Mouse (Mus musculus) heart, adult 2 months (tissue): ENCODE measurements around the gene Gm21188. TPM values are rescaled to one million over a fixed set of nuclear protein-coding genes. Genes with fewer than 3 reads are reported as not detected.
"Not testable (repeated sequence)": the region's sequence is repeated elsewhere in the genome, so short reads cannot be mapped to it uniquely, and the experiment has no call there.

ENCODE experiments used
- DNase-seq, 2 experiments: peaks; one replicate each; pipeline ENCODE4 v3.0.0; 2021
- H3K27ac ChIP-seq: fragments of 200-600 bp; 2 replicates; pipeline ENCODE4 v1.8.1; 2022
- H3K27me3 ChIP-seq: fragments of 200-500 bp; 2 replicates; pipeline ENCODE4 v1.6.1; 2012; ENCODE audit warnings: mild to moderate bottlenecking, low read length, inconsistent platforms, mixed read lengths; ENCODE audit not compliant: control insufficient read depth, insufficient read depth
- H3K36me3 ChIP-seq: fragments of 200-500 bp; 2 replicates; pipeline ENCODE4 v1.6.1; 2012; ENCODE audit warnings: low read length, inconsistent platforms; ENCODE audit not compliant: control insufficient read depth, insufficient read depth
- H3K4me1 ChIP-seq: fragments of 200-500 bp; 2 replicates; pipeline ENCODE4 v1.6.1; 2011; ENCODE audit warnings: low read length; ENCODE audit not compliant: control insufficient read depth, insufficient read depth
- H3K4me3 ChIP-seq: fragments of 200-600 bp; 2 replicates; pipeline ENCODE4 v1.8.1; 2022
- H3K79me2 ChIP-seq: fragments of 200-500 bp; replicated peaks from 2 replicates; pipeline ENCODE4 v1.6.1; 2012; ENCODE audit warnings: mild to moderate bottlenecking, inconsistent platforms, low read length, moderate library complexity, mixed read lengths; ENCODE audit not compliant: control insufficient read depth, insufficient read depth
- H3K9ac ChIP-seq: fragments of 200-500 bp; 2 replicates; pipeline ENCODE4 v1.6.1; 2012; ENCODE audit warnings: low read depth, mild to moderate bottlenecking, control low read depth, inconsistent platforms, low read length, mixed read lengths
- WGBS: fragments of 180-500 bp; shearing (Covaris S2); methylation state at CpG from one replicate; pipeline ENCODE4 v1.1.7; 2018; 5-methylcytosine and 5-hydroxymethylcytosine counted together
- intact Hi-C: fragments of 180-260 bp; cut with DNase I; formaldehyde crosslinking; loops from one replicate; pipeline ENCODE4 v1.15.1; 2025
- polyA plus RNA-seq: library from polyadenylated mRNA; depleted of rRNA; stranded (reverse); fragments of >200 nt; gene quantifications from 2 replicates; pipeline ENCODE4 v1.2.3, GENCODE M21; 2012
- total RNA-seq, 2 experiments: library from RNA; stranded (reverse); gene quantifications; 2 replicates each; pipeline ENCODE4 v1.2.3; 2021

The Gm21188 gene
- total and polyA plus RNA-seq, 3 experiments, result 0.23 to 0.29 TPM; not detected in 1

DNA sequence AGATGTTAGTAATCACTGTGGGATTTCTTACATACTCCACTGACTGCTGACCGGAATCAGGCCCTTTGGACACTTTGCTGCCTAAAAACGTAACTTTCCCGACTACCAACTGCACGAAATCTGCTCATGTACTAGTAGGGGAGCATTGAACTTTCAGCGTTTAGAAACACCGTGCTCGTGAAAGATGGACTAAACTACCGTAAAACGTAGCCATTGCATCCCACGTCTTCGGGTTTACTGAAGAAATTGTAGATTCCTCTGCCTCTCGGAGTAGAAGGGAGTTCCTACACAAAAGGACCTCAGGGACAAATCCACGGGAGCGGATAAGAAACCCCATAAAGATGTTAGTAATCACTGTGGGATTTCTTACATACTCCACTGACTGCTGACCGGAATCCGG is 20.3 kb downstream of the Gm21188 start:
- H3K4me3 ChIP-seq, intact Hi-C loops, H3K9ac ChIP-seq, H3K4me1 ChIP-seq, H3K27ac ChIP-seq, H3K36me3 ChIP-seq, H3K27me3 ChIP-seq, H3K79me2 ChIP-seq: not testable (repeated sequence)
- DNase-seq, result peak in 1 of 2 experiments; percentile 51
- WGBS, result 3% methylated on average over 16 of the region's 16 CpGs

DNA sequence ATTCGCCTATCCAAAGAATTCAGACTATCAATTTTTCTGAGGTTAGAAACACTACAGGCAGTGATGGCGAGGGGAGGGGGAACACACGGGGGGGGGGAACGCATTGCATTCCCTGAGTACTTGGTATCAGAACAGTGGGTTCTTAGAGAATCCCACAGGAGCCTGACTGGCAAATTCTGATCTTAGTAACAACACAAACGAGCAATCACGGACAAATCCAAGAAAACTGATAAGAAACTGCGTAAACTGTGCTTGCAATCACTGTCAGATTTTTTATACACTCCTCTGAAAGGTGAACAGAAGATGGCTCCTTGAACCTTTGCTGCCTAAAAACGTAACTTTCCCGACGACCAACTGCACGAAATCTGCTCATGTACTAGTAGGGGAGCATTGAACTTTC is 24.6 kb downstream of the Gm21188 start:
- H3K9ac ChIP-seq, H3K4me1 ChIP-seq, H3K27me3 ChIP-seq, H3K36me3 ChIP-seq, intact Hi-C loops, DNase-seq, H3K27ac ChIP-seq, H3K79me2 ChIP-seq, H3K4me3 ChIP-seq: not testable (repeated sequence)
- WGBS, result 3% methylated on average over 11 of the region's 11 CpGs

DNA sequence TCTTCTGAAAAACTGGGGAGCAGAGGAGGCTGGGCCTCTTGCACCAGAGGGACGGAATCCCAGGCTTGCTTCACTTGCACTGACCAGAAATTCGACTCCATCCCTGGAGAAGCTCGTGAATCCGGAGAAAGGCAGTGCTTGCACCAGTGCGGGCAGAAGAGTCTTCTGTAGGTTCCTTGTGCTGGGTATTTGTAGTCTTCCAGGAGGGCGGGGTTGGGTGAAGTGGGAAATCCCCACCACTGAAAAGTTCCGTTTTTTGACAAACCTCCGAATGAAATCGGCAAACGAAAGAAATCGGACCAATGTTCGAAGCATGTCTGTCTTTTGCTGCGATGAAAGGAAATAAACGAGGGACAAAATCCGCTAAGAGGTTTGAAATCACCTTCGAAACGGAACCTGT is 25.1 kb downstream of the Gm21188 start, which contains the start of gene Gm36079:
Gene Gm36079 (minus strand): TSS at position 101 of the 400 bp plus-strand sequence.
- H3K27me3 ChIP-seq, DNase-seq, intact Hi-C loops, H3K9ac ChIP-seq, H3K79me2 ChIP-seq, H3K4me1 ChIP-seq, H3K4me3 ChIP-seq, H3K27ac ChIP-seq, H3K36me3 ChIP-seq: not testable (repeated sequence)
- WGBS, result 0% methylated on average over 3 of the region's 17 CpGs

GRCm38 (mm10) chr13:120026373-120026772 is 25.6 kb downstream of the Gm21188 start:
- DNase-seq, H3K9ac ChIP-seq, H3K36me3 ChIP-seq, intact Hi-C loops, H3K27me3 ChIP-seq, H3K4me1 ChIP-seq, H3K27ac ChIP-seq, H3K4me3 ChIP-seq, H3K79me2 ChIP-seq: not testable (repeated sequence)
- 1% methylated on average over 3 of the region's 13 CpGs for WGBS

DNA sequence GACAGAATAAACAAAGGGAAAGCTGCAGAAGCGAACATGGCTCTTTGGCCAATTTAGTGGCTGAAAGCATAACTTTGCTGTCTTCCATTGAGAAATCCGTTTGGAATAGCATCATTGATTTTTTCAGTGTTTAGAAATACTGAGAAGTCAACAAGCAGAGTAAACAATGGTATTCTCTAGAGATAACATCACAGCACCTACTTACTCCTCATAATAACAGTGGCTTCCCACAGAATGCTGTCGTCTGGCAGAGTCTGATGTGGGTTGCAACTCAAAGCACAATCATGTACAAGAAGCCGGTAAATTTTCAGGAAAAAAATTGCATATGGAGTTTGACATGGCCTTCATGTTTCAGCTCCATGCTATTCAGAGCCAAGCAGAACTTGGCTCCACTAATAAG is 26.4 kb downstream of the Gm21188 start:
- intact Hi-C loops, H3K79me2 ChIP-seq, H3K4me1 ChIP-seq, H3K9ac ChIP-seq, H3K27ac ChIP-seq, H3K36me3 ChIP-seq, H3K27me3 ChIP-seq, H3K4me3 ChIP-seq: not testable (repeated sequence)
- 12% methylated on average over 4 of the region's 4 CpGs for WGBS
- DNase-seq, result peak in 1 of 2 experiments; percentile 20

GRCm38 (mm10) chr13:120025004-120025403 is 27.0 kb downstream of the Gm21188 start:
- H3K79me2 ChIP-seq, H3K4me3 ChIP-seq, DNase-seq, H3K27me3 ChIP-seq, H3K27ac ChIP-seq, H3K36me3 ChIP-seq, H3K9ac ChIP-seq, intact Hi-C loops, H3K4me1 ChIP-seq: not testable (repeated sequence)
- WGBS, result 5% methylated on average over 21 of the region's 21 CpGs

- WGBS, result 11% methylated on average over 9 of the region's 9 CpGs
- H3K9ac ChIP-seq, H3K4me3 ChIP-seq, H3K27me3 ChIP-seq, intact Hi-C loops, H3K36me3 ChIP-seq, DNase-seq, H3K27ac ChIP-seq, H3K4me1 ChIP-seq, H3K79me2 ChIP-seq: not testable (repeated sequence)
These were observed 27.4 kb downstream of the Gm21188 start for GRCm38 (mm10) chr13:120024581-120024980.
